Mouse (Mus musculus) T-cell, adult 2 months (primary cell): ENCODE data around the gene Ackr3.

Source experiments
- DNase-seq: peaks from one replicate; pipeline ENCODE4 v3.0.0; 2022; ENCODE audit warnings: low spot score

The Ackr3 gene

GRCm38 (mm10) chr1:90205223-90205622 lies 1.4 kb downstream of the Ackr3 start:
- DNase-seq = no peak

- no peak for DNase-seq
Observed at GRCm38 (mm10) chr1:90206684-90207083, 2.9 kb downstream of the Ackr3 start.

- no peak for DNase-seq
Observed at GRCm38 (mm10) chr1:90207279-90207678, 3.5 kb downstream of the Ackr3 start.

GRCm38 (mm10) chr1:90207739-90208502 lies 4.1 kb downstream of the Ackr3 start:
- DNase-seq = no peak

GRCm38 (mm10) chr1:90208503-90208860 lies 4.7 kb downstream of the Ackr3 start:
- DNase-seq = no peak

- DNase-seq = no peak
Observed at GRCm38 (mm10) chr1:90209069-90209468, 5.3 kb downstream of the Ackr3 start.

GRCm38 (mm10) chr1:90209741-90210140 lies 6.0 kb downstream of the Ackr3 start:
- no peak for DNase-seq

GRCm38 (mm10) chr1:90210346-90210745 lies 6.6 kb downstream of the Ackr3 start:
- no peak for DNase-seq

GRCm38 (mm10) chr1:90210761-90211160 lies 7.0 kb downstream of the Ackr3 start:
- DNase-seq = no peak

GRCm38 (mm10) chr1:90212376-90212775 lies 8.6 kb downstream of the Ackr3 start:
- DNase-seq = no peak

GRCm38 (mm10) chr1:90212901-90213300 lies 9.1 kb downstream of the Ackr3 start:
- DNase-seq = no peak

- no peak for DNase-seq
Observed at GRCm38 (mm10) chr1:90214021-90214420, 10.2 kb downstream of the Ackr3 start.

- DNase-seq = no peak
Observed at GRCm38 (mm10) chr1:90214926-90215325, 11.1 kb downstream of the Ackr3 start.

- DNase-seq = no peak
Observed at GRCm38 (mm10) chr1:90215881-90216280, 12.1 kb downstream of the Ackr3 start.

GRCm38 (mm10) chr1:90216395-90216794 lies 12.6 kb downstream of the Ackr3 start:
- DNase-seq = no peak

- no peak for DNase-seq
Observed at GRCm38 (mm10) chr1:90220280-90220679, 16.5 kb downstream of the Ackr3 start.

- no peak for DNase-seq
Observed at GRCm38 (mm10) chr1:90220844-90221243, 17.1 kb downstream of the Ackr3 start.

- DNase-seq = no peak
Observed at GRCm38 (mm10) chr1:90221811-90222361, 18.1 kb downstream of the Ackr3 start.

- no peak for DNase-seq
Observed at GRCm38 (mm10) chr1:90222427-90222901, 18.7 kb downstream of the Ackr3 start.

GRCm38 (mm10) chr1:90223006-90223405 lies 19.2 kb downstream of the Ackr3 start:
- no peak for DNase-seq

GRCm38 (mm10) chr1:90225603-90226254 lies 21.9 kb downstream of the Ackr3 start:
- DNase-seq = no peak

- no peak for DNase-seq
Observed at GRCm38 (mm10) chr1:90227684-90228322, 24.0 kb downstream of the Ackr3 start.

GRCm38 (mm10) chr1:90228323-90228697 lies 24.5 kb downstream of the Ackr3 start:
- no peak for DNase-seq
